Mouse (Mus musculus): Measurements from ENCODE around the gene 4932438A13Rik. TPM values are rescaled to one million over a fixed set of nuclear protein-coding genes. Genes with fewer than 3 reads are reported as not detected.
A peak's percentile ranks its signal among the peaks of the same experiment; 100 is the strongest.

The 4932438A13Rik gene
- polyA plus RNA-seq, 1 experiment from 2014 or later: 51.2 TPM

DNA sequence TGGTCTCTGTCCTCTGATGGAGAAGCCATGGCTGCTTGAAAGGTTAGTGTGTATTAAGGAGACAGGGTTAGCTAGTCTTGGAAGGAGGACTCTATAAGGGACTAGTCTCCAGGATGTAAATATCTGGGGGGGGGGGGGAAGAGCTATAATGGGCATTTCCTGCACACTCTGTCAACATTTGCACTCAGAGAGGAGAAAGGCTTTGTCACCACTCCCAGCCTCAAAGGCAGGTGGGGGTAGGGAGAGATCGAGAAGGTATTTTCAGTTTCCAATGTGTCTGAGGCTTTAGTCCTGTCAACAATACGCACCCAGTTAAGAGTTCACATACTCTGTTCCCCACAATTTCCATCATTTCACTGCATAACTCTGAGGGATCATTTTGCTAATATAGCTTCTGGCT, 28.1 kb upstream of the 4932438A13Rik start:
- no peaks in the 10 kb centered on the region for H3K9me3 ChIP-seq (replicated peaks; ENCODE audit: control insufficient read depth, low read length)
- no peak overlapping the region for H3K4me3 ChIP-seq (replicated peaks; ENCODE audit: low read length)
- ATAC-seq (ENCODE audit: insufficient read depth, low FRiP score): no peak
- WGBS: 69% methylated on average over 2 of the region's 2 CpGs
- H3K36me3 ChIP-seq (ENCODE audit: control insufficient read depth, insufficient read depth, low read length): no peaks in the 10 kb centered on the region
- H3K4me2 ChIP-seq (ENCODE audit: low read depth, low read length): no peak overlapping the region
- no peaks in the 10 kb centered on the region for H3K4me1 ChIP-seq (ENCODE audit: control insufficient read depth, insufficient read depth, low read length)
- H3K9ac ChIP-seq (ENCODE audit: low read length): no peak overlapping the region
- H3K27ac ChIP-seq (ENCODE audit: low read length): no peak overlapping the region
- H3K27me3 ChIP-seq (ENCODE audit: control insufficient read depth, insufficient read depth, low read length): no peaks in the 10 kb centered on the region

DNA sequence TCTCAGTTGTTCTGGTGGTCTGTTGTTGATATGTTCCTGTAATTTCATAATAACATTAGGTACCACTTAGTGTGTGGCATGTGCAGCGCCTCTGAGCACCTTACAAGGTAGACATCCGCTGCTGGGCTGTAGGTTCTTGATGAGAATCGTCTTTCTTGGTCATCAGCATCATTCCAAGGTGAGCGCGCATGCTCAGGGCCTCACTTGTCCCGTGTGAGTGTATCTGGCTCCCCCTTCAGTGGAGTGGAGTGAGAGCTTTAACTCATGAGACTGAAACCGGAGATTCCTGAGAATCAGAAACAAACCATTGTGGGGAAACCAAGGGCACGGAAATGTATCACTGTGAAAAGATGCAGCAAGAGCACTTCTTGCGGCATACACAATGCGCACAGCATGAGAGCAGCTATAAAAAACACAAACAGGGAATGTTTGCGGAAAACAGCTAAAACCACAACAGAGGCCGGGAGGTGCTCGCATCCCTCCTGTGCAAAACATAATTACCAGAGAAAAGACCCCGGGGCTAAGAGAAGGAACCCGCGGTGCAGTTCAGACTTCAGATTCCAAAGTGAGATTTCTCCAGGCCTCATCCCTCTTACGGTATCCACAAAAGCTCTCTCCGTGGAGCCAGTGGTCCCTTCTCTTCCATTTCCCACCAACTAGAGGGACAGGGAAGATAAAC, 27.2 kb upstream of the 4932438A13Rik start:
- WGBS: 35% methylated on average over 18 of the region's 18 CpGs
- H3K4me2 ChIP-seq (ENCODE audit: low read depth, low read length): 0 out of 2 replicates have a peak overlapping the region, but pooled peaks have one; percentile 13
- H3K27ac ChIP-seq (ENCODE audit: low read length): no peak overlapping the region
- no peaks in the 10 kb centered on the region for H3K9me3 ChIP-seq (replicated peaks; ENCODE audit: control insufficient read depth, low read length)
- ATAC-seq (ENCODE audit: insufficient read depth, low FRiP score): peak; percentile 56; the same call in 1 of the 2 replicates
- no peaks in the 10 kb centered on the region for H3K36me3 ChIP-seq (ENCODE audit: control insufficient read depth, insufficient read depth, low read length)
- H3K4me3 ChIP-seq (replicated peaks; ENCODE audit: low read length): no peak overlapping the region
- no peaks in the 10 kb centered on the region for H3K27me3 ChIP-seq (ENCODE audit: control insufficient read depth, insufficient read depth, low read length)
- no peak overlapping the region for H3K9ac ChIP-seq (ENCODE audit: low read length)
- no peaks in the 10 kb centered on the region for H3K4me1 ChIP-seq (ENCODE audit: control insufficient read depth, insufficient read depth, low read length)

DNA sequence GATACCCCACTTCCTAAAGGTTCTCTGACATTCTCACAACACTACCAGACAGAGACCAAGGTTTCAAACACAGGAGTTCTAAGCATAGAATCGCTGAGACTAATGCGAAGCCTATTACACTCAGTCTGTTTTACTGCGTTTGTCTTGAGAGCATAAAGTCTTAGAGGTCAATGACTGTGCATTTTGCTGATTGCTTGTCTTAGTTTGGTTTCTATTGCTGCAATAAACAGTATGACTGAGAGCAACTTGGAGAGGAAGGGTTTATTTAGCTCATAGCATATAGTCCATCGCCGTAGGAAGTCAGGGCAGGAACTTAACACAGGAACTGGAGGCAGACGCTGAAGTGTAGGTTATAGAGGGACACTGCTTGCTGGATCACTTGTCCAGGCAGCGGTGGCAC, 26.1 kb upstream of the 4932438A13Rik start:
- Histone ChIP-seq H3K27me3 (ENCODE audit: control insufficient read depth, insufficient read depth, low read length) (no peaks in the 10 kb centered on the region), H3K4me1 (ENCODE audit: control insufficient read depth, insufficient read depth, low read length) (no peaks in the 10 kb centered on the region), H3K4me3 (replicated peaks; ENCODE audit: low read length) (no peak overlapping the region), H3K9ac (ENCODE audit: low read length) (no peak overlapping the region), H3K9me3 (replicated peaks; ENCODE audit: control insufficient read depth, low read length) (no peaks in the 10 kb centered on the region), H3K4me2 (ENCODE audit: low read depth, low read length) (no peak overlapping the region), H3K36me3 (ENCODE audit: control insufficient read depth, insufficient read depth, low read length) (no peaks in the 10 kb centered on the region), H3K27ac (ENCODE audit: low read length) (no peak overlapping the region)
- 86% methylated on average over 7 of the region's 7 CpGs for WGBS
- no peak for ATAC-seq (ENCODE audit: insufficient read depth, low FRiP score)

DNA sequence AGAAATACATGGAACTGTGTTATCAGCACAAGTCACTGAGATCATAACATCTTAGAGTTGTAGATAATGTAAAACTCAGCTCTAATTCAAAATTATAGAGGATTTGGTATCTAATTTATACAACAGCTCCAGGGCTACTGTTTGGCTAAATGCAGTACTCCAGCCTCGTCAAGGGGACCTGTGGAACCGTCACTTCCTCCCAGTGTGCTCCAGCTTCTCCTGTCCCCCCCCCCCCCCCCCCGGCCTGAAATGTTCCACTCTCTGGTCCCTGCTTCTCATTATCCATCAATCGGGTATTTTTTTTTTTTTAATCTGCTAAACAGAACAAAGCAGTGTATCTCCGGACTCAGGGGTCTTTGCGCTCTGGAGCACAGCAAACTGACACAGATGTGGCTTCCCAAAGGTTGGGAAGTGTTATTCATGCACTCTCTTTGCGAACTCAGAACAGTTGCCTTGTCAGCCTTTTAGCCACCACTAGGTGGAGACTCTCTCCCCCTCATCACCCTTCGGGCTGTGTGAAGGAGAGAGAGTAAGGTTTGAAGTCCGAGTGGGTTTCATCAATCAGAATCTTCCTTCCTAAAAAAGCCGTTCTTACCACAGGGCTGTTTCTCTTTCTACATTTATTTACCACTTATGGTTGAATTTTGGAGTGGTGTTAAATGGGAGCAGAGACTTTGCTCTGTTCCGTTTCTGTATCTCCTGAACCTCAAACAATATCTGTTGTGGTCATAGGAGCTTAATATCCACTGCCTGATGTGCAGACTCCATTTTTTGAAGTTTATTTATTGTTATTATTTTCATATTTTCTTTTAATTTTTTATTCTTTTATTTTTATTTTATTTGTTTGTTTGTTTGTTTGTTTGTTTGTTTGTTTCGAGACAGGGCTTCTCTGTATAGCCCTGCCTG, 22.0 kb upstream of the 4932438A13Rik start:
- 20% methylated on average over 12 of the region's 12 CpGs for WGBS
- Histone ChIP-seq H3K27ac (ENCODE audit: low read length) (no peak overlapping the region), H3K9ac (ENCODE audit: low read length) (no peak overlapping the region), H3K4me2 (ENCODE audit: low read depth, low read length) (peak overlapping the region; percentile 25), H3K36me3 (ENCODE audit: control insufficient read depth, insufficient read depth, low read length) (no peaks in the 10 kb centered on the region), H3K4me3 (replicated peaks; ENCODE audit: low read length) (no peak overlapping the region), H3K4me1 (ENCODE audit: control insufficient read depth, insufficient read depth, low read length) (no peaks in the 10 kb centered on the region), H3K27me3 (ENCODE audit: control insufficient read depth, insufficient read depth, low read length) (no peaks in the 10 kb centered on the region), H3K9me3 (replicated peaks; ENCODE audit: control insufficient read depth, low read length) (no peaks in the 10 kb centered on the region)
- peak; percentile 66; the same call in 1 of the 2 replicates for ATAC-seq (ENCODE audit: insufficient read depth, low FRiP score)

DNA sequence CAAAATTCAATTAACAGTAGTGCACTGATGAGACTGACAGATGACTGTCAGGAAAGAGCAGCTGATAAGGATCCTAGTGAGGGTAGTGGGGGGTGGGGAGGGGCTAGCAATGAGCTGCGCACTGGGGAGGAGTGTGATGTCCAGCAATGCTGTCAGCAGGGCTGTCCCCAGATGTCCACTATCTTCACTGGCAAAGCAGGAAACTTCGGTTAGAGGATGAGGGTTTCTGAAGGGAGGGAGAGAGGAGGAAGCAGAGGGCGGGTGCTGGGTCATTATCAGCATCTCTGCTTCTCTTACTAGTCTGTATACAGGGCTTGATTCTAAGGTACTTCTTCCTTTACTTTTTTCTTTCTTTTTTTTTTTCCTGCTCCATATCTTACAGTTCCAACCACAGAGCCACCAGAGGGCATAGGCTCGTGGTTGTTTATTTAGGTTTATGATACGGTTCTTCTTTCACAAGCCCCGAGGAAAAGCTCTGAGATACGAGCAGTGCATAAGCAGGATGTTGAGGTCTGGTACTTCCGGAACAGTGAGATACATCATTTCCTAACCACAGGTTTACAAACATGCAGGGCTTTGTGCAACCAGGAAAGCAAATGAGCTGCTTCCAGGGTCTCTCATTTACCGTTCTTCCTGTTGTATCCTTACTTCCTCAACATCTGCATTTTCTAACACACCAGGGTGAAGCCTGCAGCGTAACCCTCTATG, 9.0 kb upstream of the 4932438A13Rik start:
- WGBS: 35% methylated on average over 10 of the region's 10 CpGs

DNA sequence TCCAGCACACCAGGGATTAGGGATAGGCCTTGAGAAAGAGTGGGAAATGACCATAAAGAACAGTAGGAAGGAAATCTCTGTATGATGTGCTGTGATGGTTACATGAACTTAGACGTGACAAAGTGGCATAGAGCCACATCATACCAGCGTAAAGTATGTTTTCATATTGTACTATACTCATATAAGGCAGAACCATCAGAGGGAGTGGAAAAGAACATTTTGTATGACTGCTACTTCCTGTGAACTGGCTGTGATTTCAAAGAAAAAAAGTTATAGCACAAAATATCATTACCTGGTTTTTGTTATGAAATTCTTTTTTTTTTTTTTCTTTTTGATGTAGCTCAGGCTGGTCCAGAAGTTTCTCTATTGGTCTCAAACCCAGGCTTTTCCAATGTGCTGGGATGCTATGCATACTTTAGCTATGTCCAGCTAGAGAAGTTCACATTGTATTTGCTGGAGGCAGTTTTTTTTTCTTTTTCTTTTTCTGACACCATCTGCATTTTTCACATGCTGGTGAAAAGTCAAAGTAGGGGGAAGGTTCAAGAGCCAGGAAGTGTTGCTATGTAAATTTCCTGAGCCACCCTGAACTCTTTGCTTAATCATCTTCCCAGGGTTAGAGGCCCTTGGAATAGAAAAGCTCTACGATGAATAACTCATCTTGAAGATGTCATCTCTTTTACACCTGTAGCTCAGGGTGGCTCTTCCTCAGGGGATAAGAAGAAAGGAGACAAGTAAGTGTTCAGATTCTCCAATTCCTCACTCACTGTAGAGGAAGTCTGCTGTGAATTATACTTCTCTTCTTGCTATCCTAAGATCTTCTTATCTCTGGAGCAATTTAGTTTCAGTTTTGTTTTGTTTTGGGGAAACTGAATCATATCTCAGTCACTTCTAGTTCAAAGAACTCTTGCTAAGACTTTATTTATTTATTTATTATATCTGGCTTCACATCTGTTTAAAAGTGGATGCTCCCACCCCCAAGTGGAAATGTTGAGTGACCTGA, 1.2 kb upstream of the 4932438A13Rik start:
- Histone ChIP-seq H3K27ac (ENCODE audit: low read length) (no peak overlapping the region), H3K4me3 (replicated peaks; ENCODE audit: low read length) (no peak overlapping the region), H3K36me3 (ENCODE audit: control insufficient read depth, insufficient read depth, low read length) (peaks cover 8% of the 10 kb centered on the region), H3K27me3 (ENCODE audit: control insufficient read depth, insufficient read depth, low read length) (no peaks in the 10 kb centered on the region), H3K9ac (ENCODE audit: low read length) (no peak overlapping the region), H3K4me2 (ENCODE audit: low read depth, low read length) (0 out of 2 replicates have a peak overlapping the region, but pooled peaks have one; percentile 80), H3K4me1 (ENCODE audit: control insufficient read depth, insufficient read depth, low read length) (peaks cover 5% of the 10 kb centered on the region), H3K9me3 (replicated peaks; ENCODE audit: control insufficient read depth, low read length) (no peaks in the 10 kb centered on the region)
- 81% methylated on average over 3 of the region's 3 CpGs for WGBS
- no peak for ATAC-seq (ENCODE audit: insufficient read depth, low FRiP score)

More for the DNA sequence above, 9.0 kb upstream of the 4932438A13Rik start:
- Histone ChIP-seq H3K4me3 (replicated peaks; ENCODE audit: low read length) (no peak overlapping the region), H3K27ac (ENCODE audit: low read length) (peak overlapping the region; percentile 18; the same call in 1 of the 2 replicates), H3K4me1 (ENCODE audit: control insufficient read depth, insufficient read depth, low read length) (no peaks in the 10 kb centered on the region), H3K27me3 (ENCODE audit: control insufficient read depth, insufficient read depth, low read length) (no peaks in the 10 kb centered on the region), H3K9me3 (replicated peaks; ENCODE audit: control insufficient read depth, low read length) (no peaks in the 10 kb centered on the region), H3K36me3 (ENCODE audit: control insufficient read depth, insufficient read depth, low read length) (no peaks in the 10 kb centered on the region), H3K4me2 (ENCODE audit: low read depth, low read length) (peak overlapping the region; percentile 40), H3K9ac (ENCODE audit: low read length) (no peak overlapping the region)
- ATAC-seq (ENCODE audit: insufficient read depth, low FRiP score): no peak

DNA sequence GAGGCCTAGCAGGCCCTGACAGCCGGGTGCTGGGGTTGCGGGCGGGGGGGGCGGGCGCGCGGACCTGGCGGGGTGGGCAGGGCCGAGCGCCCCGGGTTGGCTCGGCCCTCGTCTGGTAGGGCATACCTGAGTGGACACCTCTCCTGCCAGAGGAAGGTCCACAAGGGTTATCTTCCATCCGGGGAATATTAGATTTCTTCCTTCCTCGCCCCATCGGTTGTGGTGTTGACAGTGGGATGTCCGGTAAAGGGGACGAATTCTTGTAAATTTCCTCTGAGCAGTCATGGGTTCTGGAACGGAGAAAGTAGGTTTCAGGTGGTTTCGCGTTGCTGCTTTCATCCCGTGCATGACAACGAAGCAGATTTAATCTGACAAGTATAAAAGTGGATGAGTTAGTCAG, 523 bp downstream of the 4932438A13Rik start:
- H3K4me2 ChIP-seq (ENCODE audit: low read depth, low read length): peak overlapping the region; percentile 80
- peaks cover 5% of the 10 kb centered on the region for H3K4me1 ChIP-seq (ENCODE audit: control insufficient read depth, insufficient read depth, low read length)
- peak overlapping the region; percentile 94 for H3K9ac ChIP-seq (ENCODE audit: low read length)
- no peaks in the 10 kb centered on the region for H3K27me3 ChIP-seq (ENCODE audit: control insufficient read depth, insufficient read depth, low read length)
- peak; percentile 42 for ATAC-seq (ENCODE audit: insufficient read depth, low FRiP score)
- 1% methylated on average over 23 of the region's 23 CpGs for WGBS
- H3K9me3 ChIP-seq (replicated peaks; ENCODE audit: control insufficient read depth, low read length): no peaks in the 10 kb centered on the region
- H3K4me3 ChIP-seq (replicated peaks; ENCODE audit: low read length): peak overlapping the region; percentile 93
- H3K36me3 ChIP-seq (ENCODE audit: control insufficient read depth, insufficient read depth, low read length): peaks cover 12% of the 10 kb centered on the region
- H3K27ac ChIP-seq (ENCODE audit: low read length): peak overlapping the region; percentile 69

DNA sequence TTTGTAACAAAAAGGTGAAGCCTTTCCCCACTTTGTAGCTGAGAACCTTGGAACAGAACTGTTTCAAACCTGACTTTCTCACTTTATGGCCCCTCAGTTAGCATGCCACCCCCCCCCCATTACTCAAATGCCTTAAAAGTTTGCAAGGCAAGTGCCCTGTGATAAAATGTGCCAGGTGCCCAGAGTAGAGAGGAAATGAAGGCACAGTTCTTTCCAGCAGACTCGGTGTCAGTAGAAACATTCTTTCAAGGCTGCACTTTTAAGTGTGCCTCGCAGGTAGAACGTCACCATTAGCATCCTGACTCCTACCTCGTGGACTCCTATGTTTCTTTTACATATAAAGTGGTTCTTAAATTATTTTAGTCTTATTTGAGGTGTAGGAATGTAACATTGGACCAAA, 977 bp downstream of the 4932438A13Rik start:
- Histone ChIP-seq H3K36me3 (ENCODE audit: control insufficient read depth, insufficient read depth, low read length) (peaks cover 12% of the 10 kb centered on the region), H3K4me1 (ENCODE audit: control insufficient read depth, insufficient read depth, low read length) (peaks cover 5% of the 10 kb centered on the region), H3K9ac (ENCODE audit: low read length) (peak overlapping the region; percentile 94), H3K27ac (ENCODE audit: low read length) (no peak overlapping the region), H3K4me2 (ENCODE audit: low read depth, low read length) (peak overlapping the region; percentile 80), H3K4me3 (replicated peaks; ENCODE audit: low read length) (peak overlapping the region; percentile 93), H3K9me3 (replicated peaks; ENCODE audit: control insufficient read depth, low read length) (no peaks in the 10 kb centered on the region), H3K27me3 (ENCODE audit: control insufficient read depth, insufficient read depth, low read length) (no peaks in the 10 kb centered on the region)
- 61% methylated on average over 4 of the region's 4 CpGs for WGBS
- ATAC-seq (ENCODE audit: insufficient read depth, low FRiP score): no peak
